Mouse (Mus musculus) myocyte (in vitro differentiated cells): Measurements from ENCODE around the gene Tjp2.

Source experiments
- E2F4 ChIP-seq: IDR thresholded peaks from one replicate; pipeline ENCODE4 v1.6.1; 2011; ENCODE audit warnings: mild to moderate bottlenecking, control low read depth, moderate library complexity; ENCODE audit not compliant: insufficient read depth
- MYOD1 ChIP-seq, 3 experiments: IDR thresholded peaks; one replicate each; pipeline ENCODE4 v1.6.1; 2011; ENCODE audit warnings: control low read depth in 2 of 3, low read depth in 2 of 3, mild to moderate bottlenecking in 2 of 3, moderate library complexity in 1 of 3; ENCODE audit not compliant: insufficient read length in 2 of 3, control insufficient read depth in 1 of 3
- POLR2A ChIP-seq: IDR thresholded peaks from one replicate; pipeline ENCODE4 v1.6.1; 2011; ENCODE audit warnings: low read depth, mild to moderate bottlenecking, control low read depth, moderate library complexity; ENCODE audit not compliant: insufficient read length

- TF ChIP-seq POLR2A (no peak), MYOD1 (IDR thresholded peaks at IDR 0.05; ENCODE audit: control insufficient read depth in 1 of 3, insufficient read length in 2 of 3, low read depth in 2 of 3) (no peak), E2F4 (no peak)
These were observed 148.3 kb downstream of the Tjp2 start for GRCm38 (mm10) chr19:24076536-24076935.
